Mouse (Mus musculus): ENCODE data around the gene Gm4707.
"Not testable (repeated sequence)": the region's sequence is repeated elsewhere in the genome, so short reads cannot be mapped to it uniquely, and the experiment has no call there.

Gene Gm4707

DNA sequence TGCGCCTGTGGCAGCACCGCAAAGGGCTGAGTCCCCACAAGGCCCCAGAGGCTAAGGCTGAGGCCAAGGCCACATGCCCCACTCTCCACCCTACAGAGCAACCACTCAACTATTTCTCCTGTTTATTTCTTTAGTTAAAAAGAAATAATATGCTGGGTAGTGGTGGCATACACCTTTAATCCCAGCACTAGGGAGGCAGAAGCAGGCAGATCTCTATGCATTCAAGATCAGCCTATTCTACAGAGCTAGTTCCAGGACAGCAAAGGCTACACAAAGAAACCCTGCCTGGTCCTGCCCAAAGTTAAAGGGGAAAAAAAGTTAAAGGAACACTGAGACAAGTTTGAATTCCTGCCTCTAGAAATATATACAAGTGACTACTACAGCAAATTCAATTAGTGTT is at the start of gene Gm4707:
Gene Gm4707, minus strand, starts transcription at position 101 of the 400 bp plus-strand sequence.
- DNase-seq (ENCODE audit: low spot score in 2 of 2): no peak

DNA sequence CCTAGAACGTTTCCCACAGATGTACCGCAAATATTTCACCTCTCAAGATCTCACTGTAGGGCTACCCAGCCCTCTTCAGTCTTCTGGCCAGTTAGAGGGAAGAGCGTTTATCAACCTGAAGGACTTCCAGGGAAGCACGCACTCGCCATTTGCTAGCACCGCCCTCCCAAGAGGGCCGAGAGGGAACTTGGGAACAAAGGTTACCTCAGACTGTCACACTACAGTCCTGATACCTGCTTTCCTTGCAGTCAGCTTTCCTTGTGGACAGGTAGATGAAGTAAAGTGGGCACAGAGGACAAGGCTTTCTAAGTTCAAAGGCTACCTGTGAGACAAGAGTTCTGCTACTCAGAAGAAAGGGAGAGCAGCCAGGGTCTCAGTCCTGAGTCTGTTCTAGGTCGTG is 47.1 kb upstream of the Gm4707 start:
- DNase-seq (ENCODE audit: low spot score in 2 of 2): no peak

DNA sequence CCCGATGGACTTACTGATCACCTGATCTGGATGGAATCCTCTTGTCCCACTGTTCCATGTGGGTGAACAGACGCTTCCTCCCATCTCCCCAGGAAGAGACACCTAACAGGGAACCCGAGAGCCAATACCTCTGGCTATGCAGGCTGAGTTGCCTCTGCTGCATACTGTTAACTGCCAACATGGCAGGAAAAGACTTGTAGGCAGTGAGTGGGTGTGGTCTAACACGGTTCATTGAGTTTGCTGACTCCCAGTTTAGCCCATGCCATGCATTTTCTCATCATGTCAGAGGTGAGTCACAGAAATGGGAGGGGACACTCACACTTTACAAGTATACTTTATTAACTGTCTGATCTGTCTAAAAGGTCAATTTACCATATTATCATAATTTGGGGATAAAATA is 36.1 kb upstream of the Gm4707 start:
- no peak for DNase-seq (ENCODE audit: low spot score in 2 of 2)

DNA sequence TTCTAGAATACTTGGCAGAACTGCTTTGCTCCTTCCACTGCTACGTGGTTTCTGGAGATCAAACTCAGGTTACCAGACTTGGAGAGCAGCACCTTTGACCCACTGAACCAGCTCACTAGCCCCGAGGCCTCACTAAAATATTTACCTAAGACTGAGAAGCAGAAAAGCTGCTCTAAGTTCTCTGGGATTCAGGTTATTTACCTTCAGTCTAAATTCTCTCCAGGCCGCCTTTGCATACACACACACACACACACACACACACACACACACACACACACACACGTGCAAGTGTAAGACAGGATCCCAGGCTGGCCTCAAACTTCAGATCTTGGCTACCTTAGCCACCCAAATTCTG is 31.6 kb upstream of the Gm4707 start:
- DNase-seq (ENCODE audit: low spot score in 2 of 2): no peak

DNA sequence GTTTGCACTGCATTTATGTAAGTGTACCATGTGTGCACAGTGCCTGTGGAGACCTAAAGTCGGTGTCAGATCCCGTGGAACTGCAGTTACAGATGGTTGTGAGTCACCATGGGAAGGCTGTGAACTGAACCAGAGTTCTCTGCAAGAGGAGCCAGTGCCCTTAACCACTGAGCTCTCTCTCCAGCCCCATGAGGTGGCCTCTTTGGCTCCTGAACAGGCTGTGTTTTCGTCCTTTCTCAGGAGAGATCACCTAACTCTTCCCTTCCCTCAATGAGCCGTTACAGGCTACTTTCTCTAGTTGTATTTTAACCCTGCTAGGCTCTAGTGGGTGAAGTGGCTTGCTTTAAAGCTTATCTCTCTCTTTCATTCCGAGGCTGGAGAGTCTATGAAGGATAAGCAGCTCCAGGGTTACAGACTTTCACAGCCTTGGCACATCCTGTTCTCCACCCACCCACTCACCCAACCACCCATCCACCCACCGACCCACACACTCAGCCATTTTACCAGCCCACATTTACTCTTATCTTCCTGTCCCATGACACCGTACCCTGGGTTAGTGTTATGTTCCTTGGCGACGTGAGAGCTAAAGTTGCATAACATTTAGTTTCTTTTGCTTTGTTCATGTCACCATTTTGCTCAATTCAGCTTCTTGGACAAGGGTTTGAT is 31.1 kb upstream of the Gm4707 start:
- DNase-seq (ENCODE audit: low spot score in 2 of 2): peak in 1 of 2 experiments; percentile 12

DNA sequence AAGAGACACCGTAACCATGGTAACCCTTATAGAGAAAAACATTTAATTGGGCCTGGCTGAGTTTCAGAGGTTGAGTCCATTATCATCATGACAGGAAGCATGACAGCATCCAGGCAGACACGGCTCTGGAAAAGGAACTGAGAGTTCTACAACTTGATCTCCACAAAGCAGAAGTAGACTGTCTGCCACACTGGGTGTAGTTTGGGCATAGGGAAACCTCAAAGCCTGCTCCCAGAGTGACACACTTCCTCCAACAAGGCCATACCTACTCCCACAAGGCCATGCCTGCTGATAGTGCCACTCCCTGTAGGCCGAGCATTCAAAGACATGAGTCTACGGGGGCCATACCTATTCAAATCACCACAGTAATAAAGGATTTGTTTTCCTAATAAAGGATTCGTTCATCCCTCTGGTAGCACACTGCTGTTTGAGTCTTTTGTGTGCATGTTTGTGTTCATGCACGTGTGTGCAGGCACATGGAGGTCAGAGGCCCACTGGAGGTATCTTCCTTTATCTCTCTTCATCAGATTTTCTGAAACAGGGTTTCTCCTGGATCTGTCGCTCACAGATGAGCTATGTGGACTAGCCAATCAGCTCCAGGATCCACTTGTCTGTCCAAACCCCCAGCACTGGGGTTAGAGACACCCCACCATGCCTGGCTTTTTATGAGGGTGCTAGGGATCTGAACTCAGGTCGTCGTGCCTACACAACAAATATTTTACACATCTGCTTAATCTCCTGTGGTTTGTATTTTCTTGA is 30.2 kb upstream of the Gm4707 start:
- no peak for DNase-seq (ENCODE audit: low spot score in 2 of 2)

DNA sequence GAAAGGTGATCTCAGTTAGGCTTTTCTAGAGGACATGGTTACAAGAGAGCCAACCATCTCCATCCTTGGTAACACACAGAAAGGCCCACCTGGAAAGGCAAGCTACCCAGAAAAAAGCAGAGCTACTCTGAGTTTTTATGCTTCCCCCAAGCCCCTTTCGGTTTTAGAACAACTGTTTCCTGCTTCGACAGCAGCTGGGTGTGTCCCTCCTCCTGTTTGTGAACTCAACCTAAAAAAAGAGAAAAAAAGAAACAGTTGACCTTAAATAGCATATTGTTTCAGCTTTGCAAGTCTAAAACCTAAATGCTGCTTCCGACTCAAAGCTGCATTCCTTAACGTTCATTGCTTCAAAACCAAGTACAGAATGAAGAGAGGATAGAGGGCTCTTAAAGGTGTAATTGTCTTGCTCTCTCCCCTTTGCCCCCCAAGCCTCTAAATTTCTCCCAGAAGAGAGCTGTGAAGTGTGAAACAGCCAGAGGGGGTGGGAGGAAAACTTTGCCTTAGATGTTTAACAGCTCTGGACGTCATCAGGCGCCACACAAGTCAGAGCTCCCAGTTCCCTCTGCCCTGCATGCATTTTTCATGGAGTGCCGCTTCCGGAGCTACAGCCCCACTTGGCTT is 26.6 kb upstream of the Gm4707 start:
- peak; percentile 54 to 59 for DNase-seq (ENCODE audit: low spot score in 2 of 2)

DNA sequence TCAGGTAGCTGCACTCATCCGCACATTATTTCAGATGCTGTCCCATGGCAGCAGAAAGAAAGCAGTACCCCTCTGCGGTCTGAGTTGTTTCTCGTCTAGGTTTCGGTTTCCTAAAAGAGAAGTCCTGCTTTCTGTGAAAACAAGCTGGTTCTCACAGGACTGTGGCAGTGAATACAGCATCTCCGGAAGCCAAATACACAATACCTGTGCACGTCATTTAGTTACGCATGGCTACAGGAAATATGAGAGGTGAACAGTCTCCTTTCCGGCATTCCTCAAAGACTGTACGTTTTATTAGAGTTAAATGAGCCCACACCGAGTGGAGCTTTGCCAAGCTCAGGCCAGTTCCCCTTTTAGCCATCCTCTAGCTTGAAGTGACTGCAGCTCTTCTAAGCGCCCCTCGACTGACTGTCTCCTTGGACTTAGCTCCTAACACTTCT is 26.1 kb upstream of the Gm4707 start:
- peak; percentile 20 to 43 for DNase-seq (ENCODE audit: low spot score in 2 of 2)

DNA sequence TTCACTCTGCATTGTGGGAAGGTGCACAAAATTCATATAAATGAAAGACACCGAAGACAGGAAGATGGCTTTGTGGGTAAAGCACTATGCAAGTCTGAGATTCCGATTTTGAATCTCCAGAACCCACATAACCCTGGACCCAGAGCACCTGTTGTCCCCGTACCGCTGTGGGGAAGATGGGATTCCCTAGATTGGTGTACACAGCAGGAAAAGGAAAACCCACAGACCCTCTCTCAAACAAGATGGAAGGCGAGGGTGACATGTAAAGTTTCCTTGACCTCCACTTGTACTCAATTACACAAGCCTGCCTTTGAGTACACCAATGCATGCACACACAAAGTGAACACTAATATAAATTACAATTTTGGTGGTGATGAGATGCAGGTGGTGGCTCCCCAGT is 25.0 kb upstream of the Gm4707 start:
- DNase-seq (ENCODE audit: low spot score in 2 of 2): no peak

DNA sequence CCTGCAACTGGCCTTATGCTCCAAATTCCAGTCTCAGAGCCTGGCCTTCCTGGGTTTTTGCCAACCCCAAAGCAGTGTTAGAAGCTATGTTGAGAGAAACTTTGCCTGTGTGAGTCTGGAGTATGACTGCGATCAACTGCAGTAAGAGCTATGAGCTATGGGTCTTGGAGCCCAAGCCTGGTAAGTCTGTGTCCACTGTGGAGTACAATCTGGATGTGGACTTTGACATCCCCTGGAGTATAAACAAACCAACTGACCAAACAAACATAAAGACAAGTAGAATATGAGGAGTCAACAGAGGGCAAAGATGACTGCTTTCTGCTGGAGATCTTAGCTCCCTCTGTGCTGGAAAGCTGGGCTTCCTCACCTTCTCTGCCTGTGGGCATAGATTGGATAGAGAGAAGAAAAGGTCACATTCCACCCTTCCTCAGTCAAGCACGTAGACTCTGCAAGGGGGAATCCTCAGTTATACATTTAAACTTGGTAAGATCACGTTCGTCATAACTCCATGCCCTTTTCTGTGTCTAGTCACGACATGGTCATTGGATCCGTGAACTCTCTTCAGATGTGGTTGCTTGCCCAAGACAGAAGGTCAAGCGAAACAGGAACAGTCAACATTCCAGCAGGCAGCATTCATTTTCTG is 23.8 kb upstream of the Gm4707 start:
- no peak for DNase-seq (ENCODE audit: low spot score in 2 of 2)

DNA sequence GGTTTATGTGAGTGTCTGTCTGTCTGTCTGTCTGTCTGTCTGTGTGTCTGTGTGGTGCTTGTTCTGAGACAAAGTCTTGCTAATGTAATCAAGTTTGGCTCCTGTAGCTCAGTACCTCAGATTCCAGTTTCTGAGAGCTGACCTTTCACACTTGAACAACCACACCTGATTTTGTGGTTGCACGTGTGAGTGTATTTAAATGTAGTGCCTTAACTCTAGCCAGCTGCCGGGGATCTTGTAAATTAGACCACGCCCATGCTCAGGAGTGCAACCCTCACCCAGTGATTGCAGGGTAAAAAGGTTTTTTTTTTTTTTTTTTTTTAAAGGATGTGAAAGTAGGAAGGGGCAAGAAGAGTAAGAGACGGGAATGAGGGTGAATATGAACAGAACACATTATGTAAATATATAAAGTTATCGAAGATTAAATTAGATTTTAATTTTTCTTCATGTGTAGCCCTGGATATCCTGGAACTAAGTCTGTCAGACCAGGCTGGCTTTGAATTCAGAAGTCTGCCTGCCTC is 19.7 kb upstream of the Gm4707 start:
- peak; percentile 35 to 40 for DNase-seq (ENCODE audit: low spot score in 2 of 2)

DNA sequence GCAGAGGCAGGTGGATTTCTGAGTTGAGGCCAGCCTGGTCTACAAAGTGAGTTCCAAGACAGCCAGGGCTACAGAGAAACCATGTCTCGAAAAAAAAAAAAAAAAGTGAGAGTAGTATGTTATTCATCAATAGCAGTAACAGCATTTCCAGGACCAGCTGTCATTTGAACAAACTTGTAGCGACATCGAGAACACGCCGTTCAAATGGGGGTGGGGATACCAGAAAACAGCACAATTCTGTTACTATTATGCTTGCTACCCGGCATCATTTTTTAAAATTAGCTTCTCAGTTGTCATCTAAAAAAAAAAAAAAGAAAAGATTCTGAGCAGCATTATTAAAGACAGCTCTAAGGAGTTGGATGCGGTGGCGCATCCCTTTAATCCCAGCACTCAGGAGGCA is 17.8 kb upstream of the Gm4707 start:
- no peak for DNase-seq (ENCODE audit: low spot score in 2 of 2)

DNA sequence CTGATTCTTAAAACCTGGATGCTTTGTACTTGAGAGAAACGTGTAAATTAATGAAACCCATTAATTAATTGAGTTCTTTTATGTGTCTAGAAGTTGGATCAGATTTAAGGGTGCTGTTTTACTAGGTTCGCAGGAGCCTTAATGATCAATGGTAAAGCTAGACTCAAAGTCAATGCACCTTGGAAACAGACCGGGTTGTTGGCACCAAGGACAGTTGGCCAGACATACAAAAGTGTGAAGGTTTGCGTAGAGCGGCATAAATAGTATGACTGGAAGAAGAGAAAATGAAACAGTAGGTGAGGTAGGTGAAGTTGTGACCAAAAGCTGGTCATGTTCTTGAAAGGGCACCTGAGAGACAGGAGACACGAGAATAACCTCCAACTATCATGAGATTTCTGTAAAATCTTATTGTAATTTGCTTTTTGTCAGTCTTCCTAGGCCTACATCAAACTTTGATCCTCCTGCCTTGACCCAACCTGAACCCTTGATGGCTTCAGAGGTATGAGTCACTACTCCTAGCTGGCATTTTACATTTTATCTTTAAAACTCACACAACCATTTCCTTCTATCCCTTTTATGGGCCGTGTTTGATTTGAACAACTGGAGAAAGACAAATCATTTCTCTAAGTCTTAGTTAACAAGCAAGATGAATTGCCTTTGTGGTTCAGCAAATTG is 16.8 kb upstream of the Gm4707 start:
- DNase-seq (ENCODE audit: low spot score in 2 of 2): no peak

DNA sequence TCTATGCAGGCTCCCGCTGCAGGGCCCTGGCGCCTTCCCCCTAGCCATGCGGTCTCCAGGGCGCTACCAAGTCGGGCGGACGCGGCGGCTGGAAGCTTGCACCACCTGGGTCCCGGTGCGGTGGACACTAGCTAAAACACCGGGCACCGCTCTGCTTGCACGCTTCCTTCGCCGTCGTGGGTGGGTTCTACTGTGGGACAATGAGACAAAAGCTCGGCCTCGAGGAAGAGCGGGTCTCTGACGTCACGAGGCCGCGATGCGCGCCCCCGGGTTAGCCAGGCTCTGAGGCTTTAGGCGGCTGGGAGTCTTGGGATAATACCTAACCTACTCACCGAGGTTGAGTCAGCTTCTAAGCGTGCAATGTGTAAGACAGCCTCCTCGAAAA is 16.0 kb upstream of the Gm4707 start:
- DNase-seq (ENCODE audit: low spot score in 2 of 2): peak; percentile 62 to 70

DNA sequence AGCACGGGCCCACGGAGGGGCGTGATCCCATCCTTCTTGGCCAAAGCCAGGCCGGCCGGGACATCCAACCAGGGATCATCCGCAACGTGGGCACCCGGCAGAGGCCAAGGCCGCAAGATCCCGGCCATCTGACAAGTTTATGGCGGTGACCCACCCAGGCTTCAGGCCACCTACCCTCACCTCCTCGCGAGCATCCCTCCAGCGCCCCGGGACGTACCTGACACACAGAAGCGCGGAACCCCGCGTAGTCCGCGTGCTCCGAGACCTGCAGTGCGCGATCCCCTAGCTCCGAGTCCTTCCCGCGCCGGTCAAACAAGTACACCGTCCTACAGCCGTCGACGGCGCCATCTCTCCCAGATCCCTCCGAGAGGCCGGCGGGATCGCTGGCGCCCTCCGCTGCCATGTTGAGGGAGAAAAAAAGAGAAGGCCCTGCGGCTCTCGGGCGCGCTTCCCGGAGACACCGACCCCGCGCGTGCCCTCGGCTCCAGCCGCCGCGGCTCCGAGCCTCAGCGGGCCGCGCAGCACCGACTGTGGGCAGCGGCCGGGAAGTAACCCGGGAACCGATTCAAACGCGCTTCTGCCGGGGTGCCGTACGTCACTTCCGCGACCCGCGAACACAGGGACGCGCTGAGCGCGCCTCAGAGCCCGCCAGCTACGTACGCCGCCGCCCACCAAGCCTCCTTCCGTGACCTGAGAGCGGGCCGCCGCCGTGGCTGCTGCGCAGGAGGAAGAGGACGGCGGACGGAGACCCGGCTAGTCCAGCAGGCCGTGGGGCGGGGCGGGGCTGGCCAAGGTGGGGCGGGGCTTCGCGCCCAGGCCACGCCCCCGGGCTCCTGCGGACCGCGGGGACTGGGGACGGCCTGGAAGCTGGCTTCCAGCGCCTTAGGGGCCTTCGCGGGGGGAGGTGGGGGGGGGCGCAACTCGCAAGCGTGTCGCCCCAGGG is 15.3 kb upstream of the Gm4707 start, which contains the start of gene Smchd1:
Gene Smchd1, minus strand, starts transcription at position 582 of the 943 bp plus-strand sequence.
- DNase-seq (ENCODE audit: low spot score in 2 of 2): peak; percentile 87 to 88

DNA sequence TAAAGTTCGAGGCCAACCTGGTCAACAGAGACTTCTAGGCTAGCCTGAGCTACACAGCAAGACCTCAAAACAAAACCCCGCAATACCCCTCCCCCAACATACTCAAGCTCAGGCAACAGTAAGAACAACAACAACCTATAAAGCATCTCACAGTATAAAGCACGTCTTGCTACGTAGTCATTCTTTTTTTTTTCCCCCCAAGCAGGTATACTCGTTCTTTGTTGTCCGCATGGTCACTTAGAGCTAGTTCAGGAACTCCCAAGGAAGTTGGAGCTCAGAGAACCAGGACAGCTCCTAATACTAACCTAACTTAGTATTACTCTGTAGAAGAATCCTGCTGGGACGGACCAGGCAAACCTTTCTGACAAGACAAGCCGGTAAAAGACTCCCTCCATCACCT is 14.4 kb upstream of the Gm4707 start:
- no peak for DNase-seq (ENCODE audit: low spot score in 2 of 2)

DNA sequence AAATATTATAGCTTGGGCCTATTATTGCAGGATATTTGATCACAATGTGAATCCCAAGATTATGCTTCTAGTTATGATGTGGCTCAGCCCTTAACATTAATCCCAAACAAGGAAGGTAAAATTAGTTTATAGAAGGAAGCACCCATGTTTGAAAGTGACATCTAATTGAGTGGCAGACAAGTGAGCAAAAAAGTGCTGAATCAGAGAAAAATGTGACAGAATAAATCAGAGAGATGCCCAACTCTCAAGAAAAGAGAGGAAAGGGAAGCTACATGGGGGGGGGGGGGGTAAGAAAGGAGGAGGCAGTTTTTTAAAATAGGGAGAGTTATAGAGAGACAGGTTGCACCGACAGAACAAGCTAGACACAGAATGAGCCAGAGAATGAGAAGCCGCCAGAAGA is 11.5 kb upstream of the Gm4707 start:
- DNase-seq (ENCODE audit: low spot score in 2 of 2): no peak

DNA sequence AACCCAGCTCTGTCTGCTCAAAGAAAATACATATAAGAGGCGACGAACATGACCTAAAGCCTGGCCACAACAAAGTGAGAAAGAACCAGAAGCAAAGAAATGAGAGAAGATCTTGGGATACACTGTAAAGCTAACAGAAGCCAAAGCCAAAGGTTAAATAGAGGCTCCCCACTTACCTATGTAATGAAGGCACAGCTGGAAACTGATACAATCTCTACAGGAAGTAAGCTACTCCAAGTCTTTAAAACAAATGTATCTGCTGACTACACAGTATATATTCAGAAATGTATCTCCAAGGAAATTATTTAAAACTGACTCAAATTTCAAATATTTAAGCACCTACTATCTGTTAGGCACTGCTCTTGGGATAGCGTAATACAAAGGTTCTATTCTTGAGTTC is 594 bp upstream of the Gm4707 start:
- no peak for DNase-seq (ENCODE audit: low spot score in 2 of 2)

DNA sequence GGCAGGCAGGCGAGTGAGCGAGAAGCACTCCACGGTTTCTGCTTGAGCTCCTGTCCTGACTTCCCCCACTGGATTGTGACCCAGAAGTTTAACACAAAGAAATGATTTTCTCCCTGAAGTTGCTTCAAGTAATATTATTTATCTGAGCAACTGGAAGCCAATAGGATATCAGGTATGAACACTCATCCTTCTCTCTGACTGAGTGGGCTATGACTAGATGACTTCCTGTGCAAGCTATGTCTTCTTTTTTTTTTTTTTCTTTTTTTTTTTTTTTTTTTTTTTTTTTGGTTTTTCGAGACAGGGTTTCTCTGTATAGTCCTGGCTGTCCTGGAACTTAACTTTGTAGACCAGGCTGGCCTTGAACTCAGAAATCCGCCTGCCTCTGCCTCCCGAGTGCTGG is 2.4 kb downstream of the Gm4707 start:
- not testable (repeated sequence) for DNase-seq (ENCODE audit: low spot score in 2 of 2)

DNA sequence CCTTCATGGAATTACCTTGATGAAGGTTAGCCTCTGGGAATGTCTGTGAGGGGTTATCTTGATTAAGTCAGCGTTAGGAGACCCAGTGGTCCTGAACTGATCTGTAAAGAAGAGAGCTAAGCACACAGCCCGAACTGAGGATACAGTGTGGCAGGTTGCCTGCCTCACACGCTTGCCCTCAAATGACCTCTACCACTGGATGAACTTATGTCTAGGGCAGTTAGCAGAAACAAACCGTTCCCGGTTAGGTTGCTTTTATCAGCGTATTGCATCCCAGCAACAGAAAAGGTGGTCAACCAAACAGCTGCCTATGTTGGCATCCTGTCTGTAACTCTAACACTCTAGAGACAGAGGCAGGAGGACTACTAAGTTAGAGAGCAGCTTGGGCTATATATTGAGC is 14.5 kb downstream of the Gm4707 start:
- no peak for DNase-seq (ENCODE audit: low spot score in 2 of 2)

DNA sequence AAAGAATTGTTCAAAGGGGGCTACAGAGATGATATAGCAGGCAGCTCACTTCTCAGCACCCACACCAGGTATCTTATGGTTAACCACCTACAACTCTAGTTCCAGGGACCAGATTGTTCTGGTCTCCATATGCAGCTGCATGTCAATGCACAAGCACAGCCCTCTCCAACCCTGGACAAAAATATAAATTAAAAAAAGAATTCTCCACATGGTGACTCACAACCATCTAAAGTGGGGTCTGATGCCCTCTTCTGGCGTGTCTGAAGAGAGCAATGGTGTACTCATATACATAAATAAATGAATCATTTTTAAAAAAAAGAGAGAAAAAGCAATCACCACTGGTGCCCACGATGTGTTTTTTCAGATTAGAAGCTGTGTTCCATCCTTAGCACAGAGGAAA is 15.0 kb downstream of the Gm4707 start:
- DNase-seq (ENCODE audit: low spot score in 2 of 2): no peak

All from thymus, postnatal 10 days (tissue).